Mouse (Mus musculus) urinary bladder, adult 18-20 months (tissue): ENCODE results near the gene Sftpa1.

Experiments used
- DNase-seq, 2 experiments: peaks; one replicate each; pipeline ENCODE4 v3.0.0; 2022; ENCODE audit warnings: low spot score in 2 of 2, mixed read lengths in 2 of 2

Sftpa1 gene

GRCm38 (mm10) chr14:41131540-41131939, at the start of gene Sftpa1:
Gene Sftpa1, plus strand, starts transcription at chr14:41131782.
- DNase-seq = no peak

GRCm38 (mm10) chr14:41082408-41082807, 49.2 kb upstream of the Sftpa1 start:
- no peak for DNase-seq

GRCm38 (mm10) chr14:41087509-41087908, 44.1 kb upstream of the Sftpa1 start:
- DNase-seq = no peak

GRCm38 (mm10) chr14:41090777-41091176, 40.8 kb upstream of the Sftpa1 start:
- no peak for DNase-seq

GRCm38 (mm10) chr14:41094114-41094513, 37.5 kb upstream of the Sftpa1 start:
- no peak for DNase-seq

GRCm38 (mm10) chr14:41096296-41096860, 35.2 kb upstream of the Sftpa1 start:
- DNase-seq = no peak

- DNase-seq = no peak
These were observed 32.9 kb upstream of the Sftpa1 start for GRCm38 (mm10) chr14:41098726-41099125.

GRCm38 (mm10) chr14:41100712-41101111, 30.9 kb upstream of the Sftpa1 start:
- no peak for DNase-seq

GRCm38 (mm10) chr14:41101242-41101641, 30.3 kb upstream of the Sftpa1 start:
- DNase-seq = no peak

- DNase-seq = no peak
These were observed 29.3 kb upstream of the Sftpa1 start for GRCm38 (mm10) chr14:41102269-41102668.

GRCm38 (mm10) chr14:41104853-41105444, 26.6 kb upstream of the Sftpa1 start, which contains the start of gene Mat1a:
Gene Mat1a, plus strand, starts transcription at chr14:41105035.
- DNase-seq = no peak

- no peak for DNase-seq
These were observed 20.4 kb upstream of the Sftpa1 start for GRCm38 (mm10) chr14:41111031-41111668.

- no peak for DNase-seq
These were observed 18.6 kb upstream of the Sftpa1 start for GRCm38 (mm10) chr14:41112944-41113343.

- no peak for DNase-seq
These were observed 15.3 kb upstream of the Sftpa1 start for GRCm38 (mm10) chr14:41116271-41116670.

GRCm38 (mm10) chr14:41124683-41125082, 6.9 kb upstream of the Sftpa1 start:
- no peak for DNase-seq

GRCm38 (mm10) chr14:41127997-41128396, 3.6 kb upstream of the Sftpa1 start:
- DNase-seq = no peak

- DNase-seq = no peak
These were observed 5.4 kb downstream of the Sftpa1 start for GRCm38 (mm10) chr14:41137006-41137405.

GRCm38 (mm10) chr14:41140686-41141085, 9.1 kb downstream of the Sftpa1 start:
- no peak for DNase-seq

GRCm38 (mm10) chr14:41146035-41146434, 14.5 kb downstream of the Sftpa1 start:
- DNase-seq = no peak

GRCm38 (mm10) chr14:41146922-41147321, 15.3 kb downstream of the Sftpa1 start:
- DNase-seq = no peak

GRCm38 (mm10) chr14:41147356-41147755, 15.8 kb downstream of the Sftpa1 start:
- no peak for DNase-seq

- no peak for DNase-seq
These were observed 19.8 kb downstream of the Sftpa1 start, which contains the start of gene Mbl1 for GRCm38 (mm10) chr14:41151220-41151898. Gene Mbl1, plus strand, starts transcription at chr14:41151458.

GRCm38 (mm10) chr14:41160076-41160475, 28.5 kb downstream of the Sftpa1 start:
- DNase-seq = no peak
